Mouse (Mus musculus): ENCODE results near the gene Pdlim7. TPM values are rescaled to one million over a fixed set of nuclear protein-coding genes. Genes with fewer than 3 reads are reported as not detected.
A peak's percentile ranks its signal among the peaks of the same experiment; 100 is the strongest.

The Pdlim7 gene
- polyA plus RNA-seq, 1 experiment from 2014 or later, result 131 TPM

- Histone ChIP-seq H3K27ac (ENCODE audit: low read depth, low read length) (no peak overlapping the region), H3K9ac (ENCODE audit: low read depth, low read length) (peak overlapping the region; percentile 74; the same call in 1 of the 2 replicates), H3K4me1 (replicated peaks; ENCODE audit: control insufficient read depth, insufficient read depth, low read length) (0 out of 2 replicates have a peak, but pooled peaks cover 2% of the 10 kb centered on the region), H3K9me3 (ENCODE audit: control insufficient read depth) (no peaks in the 10 kb centered on the region), H3K4me2 (replicated peaks; ENCODE audit: low read depth) (peak overlapping the region; percentile 81), H3K27me3 (replicated peaks; ENCODE audit: control insufficient read depth, insufficient read depth, low read length) (peaks cover 18% of the 10 kb centered on the region; the same call in 1 of the 2 replicates), H3K4me3 (ENCODE audit: low read depth, low read length) (peak overlapping the region; percentile 64; the same call in 1 of the 2 replicates), H3K36me3 (ENCODE audit: control insufficient read depth, insufficient read depth) (peaks cover 4% of the 10 kb centered on the region; the same call in 1 of the 2 replicates)
- no peak for ATAC-seq
- WGBS, result 43% methylated on average over 14 of the region's 14 CpGs
- TF ChIP-seq CTCF (IDR thresholded peaks at IDR 0.05; ENCODE audit: low read depth), result no peak
Observed at GRCm38 (mm10) chr13:55486029-55486794, 27.3 kb downstream of the Pdlim7 start.

GRCm38 (mm10) chr13:55484520-55485088 is 28.9 kb downstream of the Pdlim7 start:
- Histone ChIP-seq H3K4me1 (replicated peaks; ENCODE audit: control insufficient read depth, insufficient read depth, low read length) (0 out of 2 replicates have a peak, but pooled peaks cover 2% of the 10 kb centered on the region), H3K4me2 (replicated peaks; ENCODE audit: low read depth) (no peak overlapping the region; the same call in 1 of the 2 replicates), H3K27me3 (replicated peaks; ENCODE audit: control insufficient read depth, insufficient read depth, low read length) (peaks cover 14% of the 10 kb centered on the region; the same call in 1 of the 2 replicates), H3K9ac (ENCODE audit: low read depth, low read length) (no peak overlapping the region), H3K27ac (ENCODE audit: low read depth, low read length) (no peak overlapping the region), H3K36me3 (ENCODE audit: control insufficient read depth, insufficient read depth) (peaks cover 13% of the 10 kb centered on the region; the same call in 1 of the 2 replicates), H3K9me3 (ENCODE audit: control insufficient read depth) (no peaks in the 10 kb centered on the region), H3K4me3 (ENCODE audit: low read depth, low read length) (no peak overlapping the region)
- no peak for ATAC-seq
- no peak for TF ChIP-seq CTCF (IDR thresholded peaks at IDR 0.05; ENCODE audit: low read depth)
- WGBS, result 49% methylated on average over 7 of the region's 7 CpGs

- Histone ChIP-seq H3K4me2 (replicated peaks; ENCODE audit: low read depth) (0 out of 2 replicates have a peak overlapping the region, but pooled peaks have one; percentile 17), H3K9ac (ENCODE audit: low read depth, low read length) (no peak overlapping the region)
- 47% methylated on average over 15 of the region's 15 CpGs for WGBS
Observed at GRCm38 (mm10) chr13:55483593-55483992, 29.9 kb downstream of the Pdlim7 start.

GRCm38 (mm10) chr13:55483071-55483470 is 30.4 kb downstream of the Pdlim7 start:
- Histone ChIP-seq H3K4me2 (replicated peaks; ENCODE audit: low read depth) (0 out of 2 replicates have a peak overlapping the region, but pooled peaks have one; percentile 17), H3K27ac (ENCODE audit: low read depth, low read length) (peak overlapping the region; percentile 50; the same call in 1 of the 2 replicates), H3K27me3 (replicated peaks; ENCODE audit: control insufficient read depth, insufficient read depth, low read length) (peaks cover 11% of the 10 kb centered on the region; the same call in 1 of the 2 replicates), H3K4me1 (replicated peaks; ENCODE audit: control insufficient read depth, insufficient read depth, low read length) (0 out of 2 replicates have a peak, but pooled peaks cover 2% of the 10 kb centered on the region), H3K4me3 (ENCODE audit: low read depth, low read length) (no peak overlapping the region), H3K9me3 (ENCODE audit: control insufficient read depth) (no peaks in the 10 kb centered on the region), H3K9ac (ENCODE audit: low read depth, low read length) (no peak overlapping the region), H3K36me3 (ENCODE audit: control insufficient read depth, insufficient read depth) (peaks cover 13% of the 10 kb centered on the region; the same call in 1 of the 2 replicates)
- TF ChIP-seq CTCF (IDR thresholded peaks at IDR 0.05; ENCODE audit: low read depth), result no peak
- WGBS, result 43% methylated on average over 9 of the region's 9 CpGs
- ATAC-seq, result no peak

More at GRCm38 (mm10) chr13:55483593-55483992, 29.9 kb downstream of the Pdlim7 start:
- Histone ChIP-seq H3K36me3 (ENCODE audit: control insufficient read depth, insufficient read depth) (peaks cover 13% of the 10 kb centered on the region; the same call in 1 of the 2 replicates), H3K9me3 (ENCODE audit: control insufficient read depth) (no peaks in the 10 kb centered on the region), H3K4me3 (ENCODE audit: low read depth, low read length) (no peak overlapping the region), H3K27me3 (replicated peaks; ENCODE audit: control insufficient read depth, insufficient read depth, low read length) (peaks cover 14% of the 10 kb centered on the region; the same call in 1 of the 2 replicates), H3K4me1 (replicated peaks; ENCODE audit: control insufficient read depth, insufficient read depth, low read length) (0 out of 2 replicates have a peak, but pooled peaks cover 2% of the 10 kb centered on the region), H3K27ac (ENCODE audit: low read depth, low read length) (peak overlapping the region; percentile 50; the same call in 1 of the 2 replicates)
- no peak for ATAC-seq
- TF ChIP-seq CTCF (IDR thresholded peaks at IDR 0.05; ENCODE audit: low read depth), result no peak

GRCm38 (mm10) chr13:55482542-55482941 is 30.9 kb downstream of the Pdlim7 start:
- Histone ChIP-seq H3K9ac (ENCODE audit: low read depth, low read length) (no peak overlapping the region), H3K4me1 (replicated peaks; ENCODE audit: control insufficient read depth, insufficient read depth, low read length) (0 out of 2 replicates have a peak, but pooled peaks cover 2% of the 10 kb centered on the region), H3K36me3 (ENCODE audit: control insufficient read depth, insufficient read depth) (peaks cover 13% of the 10 kb centered on the region; the same call in 1 of the 2 replicates), H3K4me3 (ENCODE audit: low read depth, low read length) (no peak overlapping the region), H3K4me2 (replicated peaks; ENCODE audit: low read depth) (no peak overlapping the region), H3K27ac (ENCODE audit: low read depth, low read length) (0 out of 2 replicates have a peak overlapping the region, but pooled peaks have one; percentile 50), H3K9me3 (ENCODE audit: control insufficient read depth) (no peaks in the 10 kb centered on the region), H3K27me3 (replicated peaks; ENCODE audit: control insufficient read depth, insufficient read depth, low read length) (peaks cover 9% of the 10 kb centered on the region; the same call in 1 of the 2 replicates)
- peak; percentile 57 for TF ChIP-seq CTCF (IDR thresholded peaks at IDR 0.05; ENCODE audit: low read depth)
- ATAC-seq, result 0 out of 2 replicates have a peak, but pooled peaks have one; percentile 4
- WGBS, result 64% methylated on average over 7 of the region's 7 CpGs

GRCm38 (mm10) chr13:55479929-55480328 is 33.5 kb downstream of the Pdlim7 start:
- Histone ChIP-seq H3K27ac (ENCODE audit: low read depth, low read length) (no peak overlapping the region), H3K9me3 (ENCODE audit: control insufficient read depth) (no peaks in the 10 kb centered on the region), H3K9ac (ENCODE audit: low read depth, low read length) (no peak overlapping the region), H3K27me3 (replicated peaks; ENCODE audit: control insufficient read depth, insufficient read depth, low read length) (no peaks in the 10 kb centered on the region; the same call in 1 of the 2 replicates), H3K4me3 (ENCODE audit: low read depth, low read length) (no peak overlapping the region), H3K4me2 (replicated peaks; ENCODE audit: low read depth) (no peak overlapping the region), H3K4me1 (replicated peaks; ENCODE audit: control insufficient read depth, insufficient read depth, low read length) (no peaks in the 10 kb centered on the region), H3K36me3 (ENCODE audit: control insufficient read depth, insufficient read depth) (peaks cover 22% of the 10 kb centered on the region; the same call in 1 of the 2 replicates)
- no peak for TF ChIP-seq CTCF (IDR thresholded peaks at IDR 0.05; ENCODE audit: low read depth)
- no peak for ATAC-seq
